Mouse (Mus musculus): ENCODE results near the gene 9530077C05Rik. TPM values are rescaled to one million over a fixed set of nuclear protein-coding genes. Genes with fewer than 3 reads are reported as not detected.
A peak's percentile ranks its signal among the peaks of the same experiment; 100 is the strongest.

Gene 9530077C05Rik
- polyA plus RNA-seq, 1 experiment from 2014 or later, result 3.1 TPM

DNA sequence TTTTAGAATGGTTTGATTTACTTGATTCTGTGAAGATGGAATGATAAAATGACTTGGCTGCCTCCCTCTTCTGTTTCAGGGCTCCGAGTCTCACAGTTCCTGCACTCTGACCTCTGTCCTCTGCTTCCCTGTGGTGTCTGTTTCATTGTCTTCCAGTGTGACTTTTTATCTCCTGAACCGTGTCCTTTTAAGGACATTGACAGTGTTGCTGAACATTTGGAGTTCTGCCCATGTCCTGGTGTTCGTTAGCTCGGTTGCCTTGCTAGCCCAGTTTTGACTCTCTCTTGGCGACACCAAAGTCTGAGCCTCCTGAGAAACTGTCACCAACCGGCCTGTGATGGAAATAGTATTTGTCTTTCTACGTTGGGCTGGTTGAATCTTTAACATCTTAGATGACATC lies 9.2 kb downstream of the 9530077C05Rik start:
- no peaks in the 10 kb centered on the region for H3K27me3 ChIP-seq
- no peaks in the 10 kb centered on the region for H3K4me1 ChIP-seq
- 41% methylated on average over 7 of the region's 7 CpGs for WGBS
- no peaks in the 10 kb centered on the region for H3K36me3 ChIP-seq
- H3K4me3 ChIP-seq, result no peak overlapping the region
- ATAC-seq (ENCODE audit: insufficient number of reproducible peaks, insufficient read depth, low FRiP score, low TSS enrichment, low read depth), result no peak
- H3K4me2 ChIP-seq, result no peak overlapping the region
- H3K9ac ChIP-seq, result no peak overlapping the region
- no peak overlapping the region for H3K27ac ChIP-seq
- no peaks in the 10 kb centered on the region for H3K9me3 ChIP-seq

DNA sequence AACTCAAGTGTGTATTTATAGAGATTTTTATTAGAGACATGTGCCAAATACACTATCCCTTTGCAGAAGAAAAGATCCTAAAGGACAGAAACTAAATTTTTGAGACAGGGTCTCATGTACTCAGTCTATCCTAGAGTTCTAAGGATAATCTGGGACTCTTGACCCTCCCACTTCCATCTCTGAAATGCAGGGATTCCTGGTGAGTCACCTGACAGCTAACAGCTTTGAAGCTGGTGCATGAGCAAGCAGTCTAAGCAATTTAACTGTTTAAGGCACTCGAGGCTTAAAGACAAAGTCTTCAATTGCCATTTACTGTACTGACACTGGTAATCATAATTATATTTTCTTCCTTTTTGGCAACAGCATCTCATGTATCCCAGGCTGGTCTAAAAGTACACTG lies 11.2 kb downstream of the 9530077C05Rik start:
- Histone ChIP-seq H3K9me3 (no peaks in the 10 kb centered on the region), H3K27me3 (no peaks in the 10 kb centered on the region), H3K36me3 (no peaks in the 10 kb centered on the region), H3K27ac (no peak overlapping the region), H3K9ac (no peak overlapping the region), H3K4me3 (no peak overlapping the region), H3K4me1 (no peaks in the 10 kb centered on the region), H3K4me2 (no peak overlapping the region)
- no peak for ATAC-seq (ENCODE audit: insufficient number of reproducible peaks, insufficient read depth, low FRiP score, low TSS enrichment, low read depth)
- WGBS, result 46% methylated on average over 1 of the region's 1 CpGs

DNA sequence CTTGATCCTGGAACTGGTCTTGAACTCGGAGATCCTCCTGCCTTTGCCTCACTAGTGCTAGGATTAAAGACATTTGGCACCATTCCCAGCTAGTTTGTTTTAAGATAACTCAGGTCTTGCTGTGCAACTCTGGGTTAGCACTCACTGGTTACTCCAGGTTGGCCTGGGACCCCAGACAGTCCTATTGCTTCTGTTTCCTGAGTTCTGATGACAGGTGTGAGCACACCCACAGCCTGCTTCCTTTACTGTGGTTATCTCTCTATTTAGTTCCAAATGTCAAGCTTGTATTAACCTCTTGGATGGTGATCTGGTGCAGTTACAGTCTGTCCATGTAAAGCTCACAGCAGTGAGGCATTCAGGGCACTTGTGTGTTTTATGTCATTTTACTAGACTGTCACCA lies 12.2 kb downstream of the 9530077C05Rik start:
- whole genome bisulfite sequencing, result 53% methylated on average over 1 of the region's 1 CpGs

DNA sequence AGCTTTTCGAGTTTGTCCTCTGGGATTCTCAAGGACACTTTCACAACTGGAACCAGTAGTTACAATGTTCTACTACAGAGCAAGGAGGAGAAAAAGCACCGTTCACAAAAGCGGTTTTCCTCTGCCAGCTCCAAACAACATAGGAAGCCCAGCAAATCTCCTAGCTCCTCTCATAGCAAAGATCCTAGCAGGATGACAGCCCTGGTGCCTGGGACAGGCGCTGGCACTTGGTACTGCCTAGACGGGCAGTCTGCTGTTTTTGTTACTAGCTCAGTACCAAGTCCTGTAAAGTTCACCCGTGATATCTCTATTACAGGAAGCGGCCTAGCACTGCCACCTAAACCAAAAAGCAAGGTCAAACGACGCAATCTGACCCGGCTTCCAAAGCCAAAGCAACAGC lies 12.9 kb downstream of the 9530077C05Rik start:
- 68% methylated on average over 10 of the region's 10 CpGs for WGBS

More for the DNA sequence above, 12.2 kb downstream of the 9530077C05Rik start:
- H3K4me1 ChIP-seq, result peaks cover 3% of the 10 kb centered on the region; the same call in 1 of the 2 replicates
- H3K4me3 ChIP-seq, result no peak overlapping the region
- H3K9ac ChIP-seq, result no peak overlapping the region
- no peak overlapping the region for H3K27ac ChIP-seq
- no peak for ATAC-seq (ENCODE audit: insufficient number of reproducible peaks, insufficient read depth, low FRiP score, low TSS enrichment, low read depth)
- no peak overlapping the region for H3K4me2 ChIP-seq
- no peaks in the 10 kb centered on the region for H3K9me3 ChIP-seq
- H3K36me3 ChIP-seq, result no peaks in the 10 kb centered on the region
- no peaks in the 10 kb centered on the region for H3K27me3 ChIP-seq

DNA sequence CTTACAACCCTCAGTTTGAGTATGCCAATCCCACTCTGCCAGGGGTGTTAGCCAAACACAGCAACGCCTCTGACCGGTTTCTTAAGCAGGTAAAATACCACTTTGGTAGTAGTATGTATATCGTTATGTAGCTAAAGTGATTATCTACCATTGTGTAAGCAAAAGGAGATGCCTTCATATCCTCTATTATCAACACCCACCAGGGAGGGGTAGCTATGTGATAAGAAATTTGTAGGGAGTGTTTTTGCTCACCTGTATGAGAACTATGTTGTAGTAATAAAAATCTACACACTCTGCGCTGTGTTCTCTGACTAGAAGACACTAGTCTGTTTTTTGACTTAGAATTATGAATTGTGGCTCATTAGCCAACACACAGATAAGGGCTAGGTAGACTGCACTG lies 13.4 kb downstream of the 9530077C05Rik start:
- Histone ChIP-seq H3K4me1 (peaks cover 14% of the 10 kb centered on the region), H3K4me3 (no peak overlapping the region), H3K36me3 (no peaks in the 10 kb centered on the region), H3K27ac (no peak overlapping the region), H3K4me2 (no peak overlapping the region), H3K9me3 (no peaks in the 10 kb centered on the region), H3K27me3 (no peaks in the 10 kb centered on the region), H3K9ac (no peak overlapping the region)
- 94% methylated on average over 4 of the region's 4 CpGs for WGBS
- ATAC-seq (ENCODE audit: insufficient number of reproducible peaks, insufficient read depth, low FRiP score, low TSS enrichment, low read depth), result no peak

More for the DNA sequence above, 12.9 kb downstream of the 9530077C05Rik start:
- Histone ChIP-seq H3K4me2 (no peak overlapping the region), H3K36me3 (no peaks in the 10 kb centered on the region), H3K4me1 (peaks cover 9% of the 10 kb centered on the region), H3K4me3 (no peak overlapping the region), H3K27me3 (no peaks in the 10 kb centered on the region), H3K9me3 (no peaks in the 10 kb centered on the region), H3K9ac (no peak overlapping the region), H3K27ac (no peak overlapping the region)
- ATAC-seq (ENCODE audit: insufficient number of reproducible peaks, insufficient read depth, low FRiP score, low TSS enrichment, low read depth), result no peak

DNA sequence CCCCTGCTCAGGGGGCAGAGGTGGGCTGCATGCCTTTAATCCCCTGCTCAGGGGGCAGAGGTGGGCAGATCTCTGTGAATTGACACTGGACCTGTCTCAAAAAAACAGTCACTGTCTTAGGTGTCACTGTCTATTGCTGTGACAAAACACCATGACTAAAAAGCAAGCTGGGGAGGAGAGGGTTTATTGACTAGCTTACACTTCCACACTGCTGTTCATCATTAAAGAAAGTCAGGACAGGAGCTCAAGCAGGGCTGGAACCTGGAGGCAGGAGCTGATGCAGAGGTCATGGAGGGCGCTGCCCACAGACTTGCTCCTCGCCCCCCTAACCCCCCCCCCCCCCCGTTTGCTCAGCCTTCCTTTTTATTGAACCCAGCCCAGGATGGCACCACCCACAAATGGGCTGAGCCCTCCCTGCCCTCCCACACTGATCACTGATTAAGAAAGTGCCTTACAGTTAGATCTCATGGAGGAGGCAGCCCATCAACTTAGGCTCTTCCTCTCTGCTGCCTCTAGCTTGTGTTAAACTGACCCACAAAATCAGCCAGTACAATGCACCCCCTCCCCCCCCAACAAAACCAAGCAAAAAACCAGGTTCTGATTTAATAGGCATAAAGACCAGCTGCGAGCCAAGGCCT lies 16.8 kb downstream of the 9530077C05Rik start:
- H3K4me2 ChIP-seq, result no peak overlapping the region
- H3K9me3 ChIP-seq, result no peaks in the 10 kb centered on the region
- peaks cover 23% of the 10 kb centered on the region for H3K4me1 ChIP-seq
- no peak overlapping the region for H3K4me3 ChIP-seq
- H3K27ac ChIP-seq, result no peak overlapping the region
- H3K36me3 ChIP-seq, result no peaks in the 10 kb centered on the region
- H3K9ac ChIP-seq, result no peak overlapping the region
- no peaks in the 10 kb centered on the region for H3K27me3 ChIP-seq
- ATAC-seq (ENCODE audit: insufficient number of reproducible peaks, insufficient read depth, low FRiP score, low TSS enrichment, low read depth), result no peak
- WGBS, result 38% methylated on average over 3 of the region's 4 CpGs

DNA sequence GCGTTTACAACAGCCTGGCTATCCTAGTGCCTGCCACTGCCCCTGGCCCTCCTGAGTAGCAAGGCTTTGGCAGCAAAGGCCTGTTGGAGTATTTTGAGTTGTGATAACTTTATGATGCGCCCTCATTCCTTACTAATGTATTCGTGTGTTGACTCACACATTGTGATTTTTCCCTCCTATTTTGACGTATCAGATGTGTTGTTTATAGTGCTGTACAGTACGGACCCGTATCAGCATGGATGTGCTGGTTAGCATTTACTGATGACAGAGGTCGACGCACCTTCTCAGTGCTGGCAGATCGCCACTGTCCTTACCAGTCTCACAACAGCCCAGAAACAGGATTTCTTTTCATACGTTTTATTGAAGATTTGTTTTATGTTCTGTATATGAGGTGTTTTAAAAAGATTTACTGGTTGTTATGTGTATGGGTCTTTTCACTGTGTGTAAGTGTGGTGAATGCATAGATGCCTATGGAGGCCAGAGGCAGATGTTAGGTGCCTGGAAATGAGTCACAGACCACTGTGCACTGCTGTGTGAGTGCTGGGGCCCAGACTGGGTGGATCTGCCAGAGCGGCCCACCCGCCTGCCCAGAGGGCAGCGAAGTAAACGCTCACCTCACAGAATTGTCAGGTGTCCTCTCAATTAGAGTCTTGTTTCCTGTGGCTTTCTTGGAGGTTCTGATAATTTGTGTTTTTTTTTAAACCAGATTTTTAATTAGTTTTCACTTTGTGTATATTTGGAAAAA lies 17.5 kb downstream of the 9530077C05Rik start:
- no peak for ATAC-seq (ENCODE audit: insufficient number of reproducible peaks, insufficient read depth, low FRiP score, low TSS enrichment, low read depth)
- H3K9me3 ChIP-seq, result no peaks in the 10 kb centered on the region
- no peaks in the 10 kb centered on the region for H3K27me3 ChIP-seq
- WGBS, result 68% methylated on average over 14 of the region's 14 CpGs
- H3K4me2 ChIP-seq, result no peak overlapping the region
- no peak overlapping the region for H3K4me3 ChIP-seq
- no peak overlapping the region for H3K9ac ChIP-seq
- no peak overlapping the region for H3K27ac ChIP-seq
- H3K4me1 ChIP-seq, result peaks cover 23% of the 10 kb centered on the region
- no peaks in the 10 kb centered on the region for H3K36me3 ChIP-seq

DNA sequence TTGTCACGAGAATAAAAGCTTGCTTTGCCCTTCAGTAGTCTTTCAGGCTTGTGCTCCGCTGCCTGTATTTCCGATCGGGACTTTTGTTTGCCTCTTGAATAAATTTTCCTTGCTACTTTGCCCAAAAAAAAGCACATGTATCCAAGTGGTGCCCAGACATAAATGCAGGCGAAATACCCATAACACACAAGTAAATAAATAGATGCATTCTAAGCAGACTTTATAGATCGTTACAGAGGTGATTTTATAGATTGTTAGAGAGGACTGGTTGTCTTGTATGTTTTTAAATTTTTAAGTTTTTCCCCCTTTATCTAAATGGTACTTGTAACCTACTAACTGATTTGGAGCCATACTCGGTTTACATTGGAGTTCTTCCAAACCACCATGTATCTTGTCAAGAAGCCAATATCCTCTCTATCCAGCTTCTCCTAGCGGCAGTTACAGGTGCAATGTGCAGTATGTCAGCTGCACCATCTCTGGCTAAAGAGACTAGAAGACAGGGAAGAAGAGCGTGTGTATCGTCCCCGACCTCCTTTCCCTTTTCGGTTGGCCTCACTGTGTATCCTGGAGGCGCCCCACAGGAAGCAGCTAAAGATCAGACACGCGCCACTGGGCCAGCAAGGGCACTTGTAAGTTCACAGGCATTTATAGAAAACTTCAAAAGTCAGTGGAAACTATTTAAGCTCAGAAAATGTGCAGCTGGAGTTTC lies 18.4 kb downstream of the 9530077C05Rik start:
- ATAC-seq (ENCODE audit: insufficient number of reproducible peaks, insufficient read depth, low FRiP score, low TSS enrichment, low read depth), result no peak
- no peak overlapping the region for H3K9ac ChIP-seq
- no peaks in the 10 kb centered on the region for H3K9me3 ChIP-seq
- no peak overlapping the region for H3K4me3 ChIP-seq
- 44% methylated on average over 15 of the region's 15 CpGs for WGBS
- H3K36me3 ChIP-seq, result no peaks in the 10 kb centered on the region
- no peak overlapping the region for H3K27ac ChIP-seq
- H3K27me3 ChIP-seq, result no peaks in the 10 kb centered on the region
- peaks cover 23% of the 10 kb centered on the region for H3K4me1 ChIP-seq
- peak overlapping the region; percentile 41 for H3K4me2 ChIP-seq

DNA sequence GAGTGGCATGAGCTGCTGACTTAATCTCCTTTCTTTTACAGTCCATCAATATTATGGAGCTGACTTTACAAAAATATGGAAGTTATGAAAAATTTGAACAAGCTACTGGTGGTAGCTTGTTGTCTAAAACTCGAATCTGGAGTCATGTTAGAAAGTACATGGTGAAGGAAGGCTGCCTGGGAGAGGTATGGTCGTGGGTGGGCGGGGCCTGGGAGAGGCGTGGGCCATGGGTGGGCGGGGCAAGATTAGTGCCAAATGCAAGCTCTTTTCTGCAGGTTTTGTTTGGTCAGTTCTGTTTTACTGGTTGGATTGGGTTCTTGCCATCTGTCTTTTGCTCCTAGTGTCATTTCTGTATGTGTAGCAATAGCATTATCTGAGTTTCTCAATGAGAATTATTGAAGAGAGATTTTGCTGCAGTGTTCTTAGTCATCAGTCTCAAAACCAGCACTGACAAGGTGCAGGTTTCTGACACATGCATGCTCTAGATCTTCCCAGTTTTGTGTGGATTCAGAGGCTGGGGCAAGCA lies 19.1 kb downstream of the 9530077C05Rik start:
- Histone ChIP-seq H3K9me3 (no peaks in the 10 kb centered on the region), H3K4me3 (no peak overlapping the region), H3K9ac (no peak overlapping the region), H3K4me2 (peak overlapping the region; percentile 41), H3K27ac (no peak overlapping the region), H3K27me3 (no peaks in the 10 kb centered on the region), H3K36me3 (no peaks in the 10 kb centered on the region), H3K4me1 (peaks cover 23% of the 10 kb centered on the region)
- 20% methylated on average over 5 of the region's 5 CpGs for WGBS
- no peak for ATAC-seq (ENCODE audit: insufficient number of reproducible peaks, insufficient read depth, low FRiP score, low TSS enrichment, low read depth)

DNA sequence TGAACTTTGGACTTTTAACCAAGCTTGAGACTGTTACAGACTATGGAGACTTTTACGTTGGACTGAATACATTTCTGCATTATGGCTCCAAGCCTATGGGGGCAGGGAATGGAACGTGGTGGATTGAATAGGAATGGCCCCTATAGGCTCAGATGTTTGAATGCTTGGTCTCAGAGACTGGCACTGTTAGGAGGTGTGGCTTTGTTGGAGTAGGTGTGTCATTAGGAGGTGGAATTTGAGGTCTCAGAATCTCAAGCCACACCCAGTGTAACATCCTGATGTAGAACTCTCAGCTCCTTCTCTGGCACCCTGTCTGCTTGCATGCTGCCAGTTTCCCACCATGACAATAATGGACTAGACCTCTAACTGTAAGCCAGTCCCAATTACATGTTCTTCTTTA lies 21.9 kb downstream of the 9530077C05Rik start:
- Histone ChIP-seq H3K4me1 (peaks cover 23% of the 10 kb centered on the region), H3K27me3 (no peaks in the 10 kb centered on the region), H3K9me3 (no peaks in the 10 kb centered on the region), H3K9ac (no peak overlapping the region), H3K27ac (no peak overlapping the region), H3K36me3 (no peaks in the 10 kb centered on the region), H3K4me2 (no peak overlapping the region), H3K4me3 (no peak overlapping the region)
- 86% methylated on average over 2 of the region's 2 CpGs for WGBS
- no peak for ATAC-seq (ENCODE audit: insufficient number of reproducible peaks, insufficient read depth, low FRiP score, low TSS enrichment, low read depth)

DNA sequence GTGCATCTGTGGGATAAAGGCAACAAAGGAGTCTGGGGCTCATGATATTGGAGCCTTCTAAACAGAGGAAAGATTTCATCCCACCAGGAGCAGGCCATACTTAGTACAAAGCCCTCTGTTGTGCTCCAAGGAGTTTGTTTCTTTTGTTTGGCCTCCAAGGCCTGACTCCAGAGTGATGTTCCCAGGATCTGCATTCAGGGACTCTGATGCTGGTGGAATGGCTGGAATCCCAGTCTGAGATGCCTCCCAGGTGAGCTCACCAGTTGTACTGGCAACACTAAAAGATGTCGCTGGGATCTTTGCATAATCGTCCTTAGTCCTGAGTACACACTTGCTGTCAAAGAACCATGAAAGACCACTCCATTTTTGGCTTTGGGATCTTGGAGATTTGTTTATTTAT lies 22.8 kb downstream of the 9530077C05Rik start:
- Histone ChIP-seq H3K4me2 (no peak overlapping the region), H3K4me1 (peaks cover 14% of the 10 kb centered on the region), H3K9ac (no peak overlapping the region), H3K27ac (no peak overlapping the region), H3K4me3 (no peak overlapping the region), H3K27me3 (no peaks in the 10 kb centered on the region), H3K9me3 (no peaks in the 10 kb centered on the region), H3K36me3 (no peaks in the 10 kb centered on the region)
- 84% methylated on average over 2 of the region's 2 CpGs for WGBS
- no peak for ATAC-seq (ENCODE audit: insufficient number of reproducible peaks, insufficient read depth, low FRiP score, low TSS enrichment, low read depth)

All from embryonic facial prominence, embryonic 13.5 days (tissue).